Mouse (Mus musculus) hindbrain, embryonic 15.5 days (tissue): Measurements from ENCODE around the gene Il17ra. TPM values are rescaled to one million over a fixed set of nuclear protein-coding genes. Genes with fewer than 3 reads are reported as not detected.
A peak's percentile ranks its signal among the peaks of the same experiment; 100 is the strongest.

Source experiments
- ATAC-seq: fragments of 200-750 bp; cut with Nextera tagmentation; 2 replicates; pipeline ENCODE4 v1.8.0; 2017; ENCODE audit warnings: low read depth, moderate number of reproducible peaks, moderate TSS enrichment; ENCODE audit not compliant: low FRiP score
- H3K27ac ChIP-seq: fragments of 300-500 bp; sonication (generic); replicated peaks from 2 replicates; pipeline ENCODE4 v1.5.1; 2015; ENCODE audit warnings: mild to moderate bottlenecking, inconsistent platforms
- H3K27me3 ChIP-seq: fragments of 300-500 bp; sonication (generic); 2 replicates; pipeline ENCODE4 v1.6.1; 2015; ENCODE audit warnings: control low read depth, inconsistent platforms
- H3K36me3 ChIP-seq: fragments of 300-500 bp; sonication (generic); 2 replicates; pipeline ENCODE4 v1.6.1; 2015; ENCODE audit warnings: control low read depth, inconsistent platforms
- H3K4me1 ChIP-seq: fragments of 300-500 bp; sonication (generic); replicated peaks from 2 replicates; pipeline ENCODE4 v1.6.1; 2015; ENCODE audit warnings: control low read depth, inconsistent platforms
- H3K4me2 ChIP-seq: fragments of 300-500 bp; sonication (generic); 2 replicates; pipeline ENCODE4 v1.6.1; 2015; ENCODE audit warnings: moderate library complexity, mild to moderate bottlenecking, inconsistent platforms
- H3K4me3 ChIP-seq: fragments of 300-500 bp; sonication (generic); 2 replicates; pipeline ENCODE4 v1.5.1; 2015; ENCODE audit warnings: mild to moderate bottlenecking, inconsistent platforms
- H3K9ac ChIP-seq: fragments of 300-500 bp; sonication (generic); 2 replicates; pipeline ENCODE4 v1.6.1; 2015; ENCODE audit warnings: inconsistent platforms
- H3K9me3 ChIP-seq: fragments of 300-500 bp; sonication (generic); 2 replicates; pipeline ENCODE4 v1.6.1; 2016; ENCODE audit warnings: control low read depth, inconsistent platforms
- WGBS: fragments of 180-500 bp; shearing (Covaris S2); methylation state at CpG from one replicate; pipeline ENCODE4 v1.1.7; 2015; 5-methylcytosine and 5-hydroxymethylcytosine counted together
- polyA plus RNA-seq: library from polyadenylated mRNA; unstranded; fragments of >200 nt; fragmentation: Nextera tagmentation; extraction: Ambion mirVana; gene quantifications from 2 replicates; pipeline ENCODE4 v1.2.1, GENCODE M21; 2015

Gene Il17ra
- polyA plus RNA-seq, 1 experiment from 2014 or later: 5.7 TPM

DNA sequence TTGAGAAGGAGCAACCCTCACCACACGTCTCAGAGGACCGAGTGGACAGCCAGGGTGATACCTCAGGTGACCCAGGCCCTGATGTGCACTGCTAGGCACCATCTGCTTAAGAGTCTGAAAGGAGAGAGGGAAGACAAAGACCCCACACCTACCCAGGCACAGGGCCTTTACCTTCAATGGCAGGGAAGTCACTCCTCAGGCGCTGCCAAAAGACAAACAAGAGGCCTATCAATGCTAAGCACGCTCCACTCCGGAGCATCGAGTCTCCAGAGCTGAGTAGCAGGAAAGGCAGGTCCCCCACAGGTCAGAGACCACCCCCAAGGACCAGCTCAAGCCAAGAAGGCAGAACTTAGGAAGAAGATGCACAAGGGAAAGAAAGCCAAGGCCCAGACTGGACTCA lies 53.8 kb downstream of the Il17ra start:
- Histone ChIP-seq H3K4me2 (no peak overlapping the region), H3K36me3 (peaks cover 21% of the 10 kb centered on the region), H3K4me1 (no peaks in the 10 kb centered on the region), H3K9ac (no peak overlapping the region), H3K27me3 (no peaks in the 10 kb centered on the region), H3K9me3 (no peaks in the 10 kb centered on the region), H3K27ac (no peak overlapping the region), H3K4me3 (no peak overlapping the region)
- 89% methylated on average over 6 of the region's 6 CpGs for WGBS
- ATAC-seq: no peak

DNA sequence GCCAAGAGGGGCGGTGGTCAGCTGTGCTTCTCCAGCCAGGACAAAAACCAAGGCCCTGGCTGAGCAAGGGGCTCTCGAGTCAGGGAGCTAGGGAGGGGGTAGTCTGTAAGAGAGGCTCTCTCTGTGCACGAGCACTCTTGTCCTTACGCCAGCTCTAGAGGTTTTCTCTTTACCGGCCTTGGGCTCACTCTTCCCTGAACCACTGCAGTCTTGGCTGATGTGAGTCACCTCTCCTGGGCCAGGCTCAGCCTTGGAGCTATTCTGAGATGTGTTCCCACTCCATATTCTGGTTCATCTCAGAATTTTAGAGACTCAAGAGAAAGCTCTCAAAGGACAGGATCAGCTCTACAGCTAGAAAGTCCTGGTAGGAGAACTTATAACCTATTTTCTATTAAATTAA lies 54.3 kb downstream of the Il17ra start:
- no peaks in the 10 kb centered on the region for H3K4me1 ChIP-seq
- no peak overlapping the region for H3K4me3 ChIP-seq
- no peaks in the 10 kb centered on the region for H3K27me3 ChIP-seq
- H3K36me3 ChIP-seq: peaks cover 24% of the 10 kb centered on the region
- no peak for ATAC-seq
- no peak overlapping the region for H3K4me2 ChIP-seq
- H3K27ac ChIP-seq: no peak overlapping the region
- 84% methylated on average over 5 of the region's 5 CpGs for WGBS
- no peak overlapping the region for H3K9ac ChIP-seq
- no peaks in the 10 kb centered on the region for H3K9me3 ChIP-seq

DNA sequence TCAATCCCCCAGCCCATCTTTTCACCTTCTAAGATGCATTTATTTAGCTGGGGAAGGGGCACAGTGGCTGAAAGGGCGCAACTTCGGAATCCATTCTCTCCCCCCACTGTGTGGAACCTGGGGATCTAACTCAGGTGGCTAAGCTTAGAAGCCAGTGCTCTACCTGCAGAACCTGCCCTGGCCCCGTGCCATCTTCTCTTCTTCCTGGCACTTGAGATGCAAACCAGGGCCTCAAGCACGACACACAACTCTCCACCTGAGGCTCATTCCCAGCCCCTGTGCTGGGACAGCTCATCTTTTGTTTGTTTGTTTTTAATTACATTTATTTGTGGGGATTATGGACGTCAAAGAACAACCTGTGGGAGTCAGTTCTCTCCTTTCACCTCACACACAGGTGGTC lies 56.6 kb downstream of the Il17ra start:
- peaks cover 30% of the 10 kb centered on the region for H3K36me3 ChIP-seq
- WGBS: 86% methylated on average over 5 of the region's 5 CpGs

DNA sequence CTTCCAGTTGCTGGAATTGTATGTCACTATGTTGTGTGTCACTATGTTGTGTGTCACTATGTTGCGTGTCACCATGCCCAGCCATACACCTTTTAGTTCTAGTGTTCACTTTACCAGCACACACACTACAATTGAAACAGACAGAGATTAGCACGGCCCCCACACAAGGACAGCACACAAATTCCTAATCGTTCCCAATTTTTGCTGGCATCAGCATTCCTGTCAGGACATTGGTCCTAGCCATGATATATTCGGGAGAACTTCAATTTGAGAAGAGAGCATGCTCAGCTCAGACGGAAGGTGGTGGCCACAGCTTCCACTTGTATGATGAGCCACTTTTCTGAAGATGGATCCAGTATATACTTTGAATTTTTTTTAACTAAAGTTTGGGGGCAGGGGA lies 61.7 kb downstream of the Il17ra start:
- Histone ChIP-seq H3K9ac (no peak overlapping the region), H3K4me2 (no peak overlapping the region), H3K36me3 (peaks cover 24% of the 10 kb centered on the region), H3K27ac (no peak overlapping the region), H3K4me3 (no peak overlapping the region), H3K9me3 (no peaks in the 10 kb centered on the region), H3K4me1 (peaks cover 22% of the 10 kb centered on the region), H3K27me3 (no peaks in the 10 kb centered on the region)
- no peak for ATAC-seq
- WGBS: 93% methylated on average over 5 of the region's 5 CpGs

More for the DNA sequence above, 56.6 kb downstream of the Il17ra start:
- Histone ChIP-seq H3K9me3 (no peaks in the 10 kb centered on the region), H3K27me3 (no peaks in the 10 kb centered on the region), H3K9ac (no peak overlapping the region), H3K4me2 (no peak overlapping the region), H3K4me1 (no peaks in the 10 kb centered on the region), H3K4me3 (no peak overlapping the region), H3K27ac (no peak overlapping the region)
- no peak for ATAC-seq

DNA sequence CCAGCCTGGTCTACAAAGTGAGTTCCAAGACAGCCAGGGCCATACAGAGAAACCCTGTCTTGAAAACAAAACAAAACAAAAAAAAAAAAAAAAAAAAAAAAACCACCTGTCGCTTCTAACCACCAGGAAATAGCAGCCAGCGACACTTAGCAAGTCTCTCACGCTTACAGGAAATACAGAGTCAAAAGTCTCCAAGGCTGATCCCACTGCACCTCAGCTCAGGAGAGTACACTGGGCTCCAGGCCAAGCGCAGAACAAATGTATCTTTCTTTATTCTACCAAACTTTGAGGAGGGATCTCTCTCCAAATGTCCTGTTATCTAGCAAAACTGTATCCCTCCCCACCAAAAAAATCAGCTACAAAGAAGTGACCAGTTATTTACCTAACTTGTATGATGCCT lies 66.1 kb downstream of the Il17ra start:
- peak overlapping the region; percentile 6; the same call in 1 of the 2 replicates for H3K4me3 ChIP-seq
- H3K27me3 ChIP-seq: no peaks in the 10 kb centered on the region
- H3K4me2 ChIP-seq: peak overlapping the region; percentile 64; the same call in 1 of the 2 replicates
- peak overlapping the region; percentile 6; the same call in 1 of the 2 replicates for H3K27ac ChIP-seq
- 82% methylated on average over 4 of the region's 4 CpGs for WGBS
- ATAC-seq: no peak
- H3K4me1 ChIP-seq: peaks cover 35% of the 10 kb centered on the region
- no peak overlapping the region for H3K9ac ChIP-seq
- no peaks in the 10 kb centered on the region for H3K9me3 ChIP-seq
- H3K36me3 ChIP-seq: no peaks in the 10 kb centered on the region

DNA sequence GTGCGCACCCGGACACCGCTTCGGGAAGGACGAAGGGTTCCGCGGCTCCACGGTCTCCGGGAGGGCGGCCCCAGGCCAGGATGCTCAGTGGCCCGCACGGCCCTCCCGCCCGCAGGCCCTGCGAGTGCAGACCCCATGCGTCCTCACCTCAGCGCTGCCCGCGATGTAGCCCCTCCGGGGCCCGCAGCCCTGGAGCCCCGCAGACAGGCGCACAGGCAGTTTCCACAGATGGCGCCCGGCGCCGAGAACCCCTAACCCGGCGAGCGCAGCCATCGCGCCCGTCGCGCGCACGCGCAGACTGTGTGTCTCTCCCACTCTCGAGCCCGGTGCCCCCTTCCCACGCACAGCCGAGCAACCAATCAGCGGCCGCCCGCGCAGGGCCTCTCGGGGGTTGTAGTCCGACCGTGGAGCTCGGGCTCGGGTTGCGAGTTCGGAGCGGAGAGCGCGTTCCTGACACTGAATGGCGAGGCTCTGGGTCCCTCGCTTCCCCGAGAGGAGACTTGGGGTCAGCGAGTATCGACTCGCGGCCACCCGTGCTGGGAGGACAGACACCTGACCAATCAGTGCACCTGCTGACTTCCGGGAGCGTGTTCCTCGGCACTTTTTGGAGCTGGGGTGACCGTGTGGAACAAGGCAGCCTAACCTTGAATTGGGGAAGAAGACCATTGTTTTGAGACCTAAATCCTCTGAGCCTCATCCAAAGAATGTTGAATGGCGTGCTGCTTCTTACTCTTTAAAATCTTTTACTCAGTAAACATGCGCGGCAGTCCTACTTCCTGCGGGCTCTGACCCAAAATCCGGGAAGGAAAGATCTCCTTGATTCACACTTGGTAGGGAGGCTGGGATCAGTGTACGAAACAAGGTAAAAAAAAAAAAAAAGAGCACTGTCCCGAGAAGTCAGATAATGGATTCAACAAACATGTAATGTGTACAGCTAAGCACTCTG lies 68.2 kb downstream of the Il17ra start, which contains the start of gene Hdhd5:
Hdhd5 (minus strand) TSS at position 300 of the 946 bp plus-strand sequence.
- ATAC-seq: peak; percentile 99
- Histone ChIP-seq H3K9me3 (no peaks in the 10 kb centered on the region), H3K4me3 (peak within 1 kb of the TSS; percentile 78), H3K36me3 (no peaks in the 10 kb centered on the region), H3K9ac (peak within 1 kb of the TSS; percentile 85), H3K27ac (peak within 1 kb of the TSS; percentile 72), H3K4me2 (peak within 1 kb of the TSS; percentile 64), H3K27me3 (no peaks in the 10 kb centered on the region), H3K4me1 (peaks cover 35% of the 10 kb centered on the region)
- WGBS: under 1% methylated on average over 75 of the region's 75 CpGs

DNA sequence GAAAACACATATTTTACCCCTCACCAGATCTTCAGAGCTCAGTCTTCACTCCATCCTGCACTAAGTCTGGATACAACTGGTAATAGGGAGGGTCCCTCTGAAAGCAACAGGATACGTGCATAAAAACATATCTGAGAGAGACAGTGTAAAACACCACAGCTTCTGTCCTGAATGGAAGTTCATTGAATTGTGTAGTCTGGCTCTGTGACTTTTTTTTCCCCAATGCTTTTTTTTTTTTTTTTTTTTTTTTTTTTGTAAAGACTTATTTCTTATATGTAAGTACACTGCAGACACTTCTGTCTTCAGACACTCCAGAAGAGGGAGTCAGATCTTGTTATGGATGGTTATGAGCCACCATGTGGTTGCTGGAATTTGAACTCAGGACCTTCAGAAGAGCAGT lies 69.5 kb downstream of the Il17ra start:
- Histone ChIP-seq H3K9ac (no peak overlapping the region), H3K27me3 (no peaks in the 10 kb centered on the region), H3K36me3 (no peaks in the 10 kb centered on the region), H3K9me3 (no peaks in the 10 kb centered on the region), H3K4me1 (peaks cover 30% of the 10 kb centered on the region), H3K4me2 (no peak overlapping the region), H3K4me3 (no peak overlapping the region), H3K27ac (no peak overlapping the region)
- no peak for ATAC-seq
- WGBS: 73% methylated on average over 1 of the region's 1 CpGs

DNA sequence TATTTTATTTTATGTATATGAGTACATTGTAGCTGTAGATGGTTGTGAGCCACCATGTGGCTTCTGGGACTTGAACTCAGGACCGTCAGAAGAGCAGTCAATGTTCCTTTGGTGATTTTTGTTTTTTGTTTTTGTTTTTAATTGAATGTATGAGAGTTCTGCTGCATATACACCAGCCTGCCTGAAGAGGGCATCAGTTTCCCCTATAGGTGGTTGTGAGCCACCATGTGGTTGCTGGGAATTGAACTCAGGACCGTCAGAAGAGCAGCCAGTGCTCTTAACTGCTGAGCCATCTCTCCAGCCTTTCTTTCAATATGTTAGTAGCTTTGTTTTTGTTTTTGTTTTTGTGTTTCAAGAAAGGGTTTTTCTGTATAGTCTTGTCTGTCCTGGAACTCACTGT lies 73.3 kb downstream of the Il17ra start:
- no peak for ATAC-seq

More for the DNA sequence above, 73.3 kb downstream of the Il17ra start:
- Histone ChIP-seq H3K36me3 (no peaks in the 10 kb centered on the region), H3K4me2 (no peak overlapping the region), H3K27me3 (no peaks in the 10 kb centered on the region), H3K4me3 (no peak overlapping the region), H3K9ac (no peak overlapping the region), H3K4me1 (peaks cover 11% of the 10 kb centered on the region), H3K9me3 (no peaks in the 10 kb centered on the region), H3K27ac (no peak overlapping the region)
- 85% methylated on average over 2 of the region's 2 CpGs for WGBS

Other genes with a start within 250 kb of the Il17ra start
- 0.18 and 0.25 TPM in 2 replicates for gene D330020A13Rik, start 168.9 kb upstream of the Il17ra start, polyA plus RNA-seq
- gene B4galnt3, start 168.7 kb upstream of the Il17ra start, polyA plus RNA-seq: 0.22 and 0.25 TPM in 2 replicates
- 29.8 and 32.6 TPM in 2 replicates for gene Kdm5a, start 99.1 kb upstream of the Il17ra start, polyA plus RNA-seq
- 11.0 and 11.5 TPM in 2 replicates for gene Ccdc77, start 98.9 kb upstream of the Il17ra start, polyA plus RNA-seq
- gene Tmem121b, start 30.6 kb downstream of the Il17ra start, polyA plus RNA-seq: 2.9 and 3.5 TPM in 2 replicates
- gene Hdhd5, start 68.1 kb downstream of the Il17ra start, polyA plus RNA-seq: 15.4 and 15.6 TPM in 2 replicates
- 3.0 and 4.3 TPM in 2 replicates for gene Cecr2, start 203.1 kb downstream of the Il17ra start, polyA plus RNA-seq